Mouse (Mus musculus): Measurements from ENCODE around the gene Olfr357. TPM values are rescaled to one million over a fixed set of nuclear protein-coding genes. Genes with fewer than 3 reads are reported as not detected.

Olfr357 gene
- not detected in 2 replicates for polyA plus RNA-seq (2016; fragmentation: Nextera tagmentation; extraction: Ambion mirVana)

- Histone ChIP-seq H3K36me3 (no peaks in the 10 kb centered on the region), H3K27ac (no peak within 1 kb of the TSS), H3K4me3 (no peak within 1 kb of the TSS), H3K4me1 (no peaks in the 10 kb centered on the region), H3K9me3 (replicated peaks) (peaks cover 6% of the 10 kb centered on the region), H3K9ac (no peak within 1 kb of the TSS), H3K27me3 (no peaks in the 10 kb centered on the region), H3K4me2 (replicated peaks) (no peak within 1 kb of the TSS)
- ATAC-seq (ENCODE audit: low FRiP score), result no peak
- 61% methylated on average over 1 of the region's 1 CpGs for WGBS
These were observed at the start of gene Olfr357 for GRCm38 (mm10) chr2:36993527-36993926. TSS of gene Olfr357 (plus strand) at chr2:36993827.

GRCm38 (mm10) chr2:36997030-36997429 is 3.4 kb downstream of the Olfr357 start:
- Histone ChIP-seq H3K4me2 (replicated peaks) (no peak overlapping the region), H3K4me3 (no peak overlapping the region), H3K9me3 (replicated peaks) (peaks cover 6% of the 10 kb centered on the region), H3K4me1 (no peaks in the 10 kb centered on the region), H3K36me3 (no peaks in the 10 kb centered on the region), H3K27ac (no peak overlapping the region), H3K9ac (no peak overlapping the region), H3K27me3 (no peaks in the 10 kb centered on the region)
- no peak for ATAC-seq (ENCODE audit: low FRiP score)
- WGBS, result 81% methylated on average over 1 of the region's 1 CpGs

- Histone ChIP-seq H3K9me3 (replicated peaks) (peaks cover 16% of the 10 kb centered on the region), H3K9ac (no peak within 1 kb of the TSS), H3K36me3 (no peaks in the 10 kb centered on the region), H3K27ac (no peak within 1 kb of the TSS), H3K4me2 (replicated peaks) (no peak within 1 kb of the TSS), H3K4me3 (no peak within 1 kb of the TSS), H3K27me3 (no peaks in the 10 kb centered on the region), H3K4me1 (no peaks in the 10 kb centered on the region)
- ATAC-seq (ENCODE audit: low FRiP score), result no peak
These were observed 15.6 kb downstream of the Olfr357 start, which contains the start of gene Olfr358 for GRCm38 (mm10) chr2:37009235-37009634. TSS of gene Olfr358 (minus strand) at chr2:37009335.

Other genes with a start within 250 kb of the Olfr357 start
- not detected in 2 replicates for gene Olfr348, start 209.6 kb upstream of the Olfr357 start, polyA plus RNA-seq (2016; fragmentation: Nextera tagmentation; extraction: Ambion mirVana)
- not detected in 2 replicates for gene Olfr50, start 203.3 kb upstream of the Olfr357 start, polyA plus RNA-seq (2016; fragmentation: Nextera tagmentation; extraction: Ambion mirVana)
- gene Olfr3, start 176.8 kb upstream of the Olfr357 start, polyA plus RNA-seq (2016; fragmentation: Nextera tagmentation; extraction: Ambion mirVana), result not detected in 2 replicates
- not detected in 2 replicates for gene Olfr350, start 147.5 kb upstream of the Olfr357 start, polyA plus RNA-seq (2016; fragmentation: Nextera tagmentation; extraction: Ambion mirVana)
- gene Olfr351, start 131.2 kb upstream of the Olfr357 start, polyA plus RNA-seq (2016; fragmentation: Nextera tagmentation; extraction: Ambion mirVana), result not detected in 2 replicates
- not detected in 2 replicates for gene Olfr352, start 125.4 kb upstream of the Olfr357 start, polyA plus RNA-seq (2016; fragmentation: Nextera tagmentation; extraction: Ambion mirVana)
- not detected in 2 replicates for gene Olfr353, start 100.9 kb upstream of the Olfr357 start, polyA plus RNA-seq (2016; fragmentation: Nextera tagmentation; extraction: Ambion mirVana)
- gene Olfr354, start 88.1 kb upstream of the Olfr357 start, polyA plus RNA-seq (2016; fragmentation: Nextera tagmentation; extraction: Ambion mirVana), result not detected in 2 replicates
- gene Olfr355, start 64.9 kb upstream of the Olfr357 start, polyA plus RNA-seq (2016; fragmentation: Nextera tagmentation; extraction: Ambion mirVana), result not detected in 2 replicates
- gene Olfr356, start 56.7 kb upstream of the Olfr357 start, polyA plus RNA-seq (2016; fragmentation: Nextera tagmentation; extraction: Ambion mirVana), result not detected in 2 replicates
- not detected in 2 replicates for gene Olfr358, start 15.5 kb downstream of the Olfr357 start, polyA plus RNA-seq (2016; fragmentation: Nextera tagmentation; extraction: Ambion mirVana)
- gene Olfr360, start 71.9 kb downstream of the Olfr357 start, polyA plus RNA-seq (2016; fragmentation: Nextera tagmentation; extraction: Ambion mirVana), result not detected in 2 replicates
- gene Olfr361, start 95.5 kb downstream of the Olfr357 start, polyA plus RNA-seq (2016; fragmentation: Nextera tagmentation; extraction: Ambion mirVana), result not detected in 2 replicates
- not detected in 2 replicates for gene Olfr362, start 124.1 kb downstream of the Olfr357 start, polyA plus RNA-seq (2016; fragmentation: Nextera tagmentation; extraction: Ambion mirVana)
- gene Olfr364-ps1, start 145.5 kb downstream of the Olfr357 start, polyA plus RNA-seq (2016; fragmentation: Nextera tagmentation; extraction: Ambion mirVana), result not detected in 2 replicates
- gene Olfr365, start 194.4 kb downstream of the Olfr357 start, polyA plus RNA-seq (2016; fragmentation: Nextera tagmentation; extraction: Ambion mirVana), result not detected in 2 replicates
- gene Olfr366, start 217.7 kb downstream of the Olfr357 start, polyA plus RNA-seq (2016; fragmentation: Nextera tagmentation; extraction: Ambion mirVana), result not detected in 2 replicates